Mouse (Mus musculus): ENCODE measurements around the gene Arl5b. TPM values are rescaled to one million over a fixed set of nuclear protein-coding genes. Genes with fewer than 3 reads are reported as not detected.

Arl5b gene
- total and polyA plus RNA-seq, 3 experiments = 4.3 to 23.8 (median 20.9) TPM

DNA sequence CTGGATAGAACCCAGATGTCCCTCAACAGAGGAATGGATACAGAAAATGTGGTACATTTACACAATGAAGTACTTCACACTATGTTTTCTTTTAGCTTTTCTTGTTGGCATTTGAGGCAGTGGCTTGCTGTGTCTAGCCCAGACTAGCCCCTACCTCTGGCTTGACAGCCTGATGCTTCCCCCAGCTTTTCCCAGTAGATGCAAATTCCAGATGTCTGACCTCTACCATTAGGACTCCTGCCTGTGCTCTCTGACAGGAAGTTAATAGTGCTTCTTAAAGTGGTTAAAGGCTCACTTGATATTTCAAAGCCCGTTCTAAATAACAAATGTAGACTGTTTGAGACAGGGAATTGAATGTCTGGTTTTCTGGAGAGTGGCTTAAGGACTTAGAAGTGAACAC, 14.6 kb downstream of the Arl5b start:
- Histone ChIP-seq H3K36me3 (replicated peaks) (peaks cover 26% of the 10 kb centered on the region), H3K27me3 (ENCODE audit: insufficient read depth, low read length) (no peaks in the 10 kb centered on the region), H3K4me1 (ENCODE audit: insufficient read depth, low read depth, low read length) (peaks cover 2% of the 10 kb centered on the region; the same call in 1 of the 2 replicates), H3K9me3 (replicated peaks) (no peaks in the 10 kb centered on the region), H3K4me3 (ENCODE audit: low read depth, low read length) (no peak overlapping the region)
- DNase-seq (ENCODE audit: low spot score) (no peak), ATAC-seq (ENCODE audit: extremely low read depth, insufficient number of reproducible peaks, low FRiP score, poor library complexity, severe bottlenecking) (no peak)
- TF ChIP-seq CTCF (IDR thresholded peaks at IDR 0.05; ENCODE audit: low read depth, low read length) (no peak), POLR2AphosphoS5 (IDR thresholded peaks at IDR 0.05; ENCODE audit: insufficient replicate concordance, low read depth, low read length) (no peak), TAL1 (conservative IDR thresholded peaks at IDR 0.05; ENCODE audit: low read depth, low read length) (no peak), GATA2 (IDR thresholded peaks at IDR 0.05; ENCODE audit: borderline replicate concordance, low read depth, low read length) (no peak), GATA1 (IDR thresholded peaks at IDR 0.05; ENCODE audit: borderline replicate concordance, low read length) (no peak)

DNA sequence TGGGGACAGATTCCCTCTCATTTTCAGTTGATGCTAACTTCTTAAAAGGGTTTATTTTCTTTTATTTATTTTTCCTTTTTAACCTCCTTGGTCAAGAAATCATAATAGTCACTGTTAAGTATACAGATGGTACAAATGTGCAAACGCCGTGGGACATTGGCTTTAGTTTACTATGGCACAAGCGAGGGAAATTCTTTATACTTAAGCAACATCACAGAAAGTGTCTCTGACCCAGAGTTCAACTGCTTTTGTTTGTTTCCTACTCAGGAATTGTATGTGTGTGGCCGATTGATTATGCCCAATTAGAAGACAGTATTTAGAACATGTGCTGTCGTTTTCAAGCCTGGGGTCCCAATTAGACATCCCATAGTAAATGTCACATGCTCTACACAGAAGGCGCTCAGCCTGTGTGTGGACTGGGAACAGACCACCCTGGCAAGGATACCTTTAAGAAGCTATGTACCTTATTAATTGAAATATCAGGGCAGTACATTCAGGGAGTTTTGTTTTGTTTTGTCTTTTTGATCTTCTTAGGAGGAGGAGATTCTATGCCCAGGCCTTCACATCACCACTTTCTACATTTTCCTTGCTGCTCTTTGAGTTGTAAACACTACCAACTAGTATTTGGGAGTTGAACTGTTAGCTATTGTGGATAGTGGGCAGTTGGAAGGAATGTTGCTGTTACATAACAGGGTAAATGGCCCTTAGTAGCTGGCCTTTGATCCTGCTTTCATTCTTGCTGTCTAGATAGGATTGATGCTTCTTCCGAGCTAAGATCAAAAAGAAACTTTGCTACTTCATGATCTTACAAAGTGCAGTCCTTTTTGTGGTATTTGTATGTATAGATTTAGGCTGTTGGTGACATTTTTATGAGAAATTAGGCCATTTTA, 15.4 kb downstream of the Arl5b start:
- Histone ChIP-seq H3K4me1 (ENCODE audit: insufficient read depth, low read depth, low read length) (peaks cover 2% of the 10 kb centered on the region; the same call in 1 of the 2 replicates), H3K4me3 (ENCODE audit: low read depth, low read length) (no peak overlapping the region), H3K27me3 (ENCODE audit: insufficient read depth, low read length) (no peaks in the 10 kb centered on the region), H3K36me3 (replicated peaks) (peaks cover 27% of the 10 kb centered on the region), H3K9me3 (replicated peaks) (no peaks in the 10 kb centered on the region)
- DNase-seq (ENCODE audit: low spot score) (no peak), ATAC-seq (ENCODE audit: extremely low read depth, insufficient number of reproducible peaks, low FRiP score, poor library complexity, severe bottlenecking) (no peak)
- no peak for TF ChIP-seq GATA1 (IDR thresholded peaks at IDR 0.05; ENCODE audit: borderline replicate concordance, low read length)
- no peak for TF ChIP-seq CTCF (IDR thresholded peaks at IDR 0.05; ENCODE audit: low read depth, low read length)
- no peak for TF ChIP-seq GATA2 (IDR thresholded peaks at IDR 0.05; ENCODE audit: borderline replicate concordance, low read depth, low read length)
- TF ChIP-seq TAL1 (conservative IDR thresholded peaks at IDR 0.05; ENCODE audit: low read depth, low read length) = no peak
- TF ChIP-seq POLR2AphosphoS5 (IDR thresholded peaks at IDR 0.05; ENCODE audit: insufficient replicate concordance, low read depth, low read length) = no peak

DNA sequence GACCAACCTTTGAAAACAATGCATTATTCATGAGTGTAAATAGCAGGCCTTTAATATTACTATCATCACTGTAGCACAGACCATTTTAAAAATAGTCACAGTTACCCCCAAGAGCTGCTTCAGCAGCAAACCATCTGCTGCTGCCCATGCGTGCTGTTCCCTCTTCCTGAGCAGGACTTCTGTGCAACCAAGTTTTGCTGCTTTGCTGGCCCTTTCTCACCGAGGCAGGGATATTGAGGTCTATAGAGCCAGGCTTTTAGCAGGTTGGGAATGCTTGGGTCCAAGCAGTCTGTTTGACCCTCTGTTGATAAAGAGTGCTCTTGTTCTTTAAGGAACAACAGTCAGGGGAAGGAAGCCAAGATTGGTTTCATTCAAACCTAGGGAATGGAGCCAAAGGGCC, 16.3 kb downstream of the Arl5b start:
- DNase-seq (ENCODE audit: low spot score) = no peak
- TF ChIP-seq GATA2 (IDR thresholded peaks at IDR 0.05; ENCODE audit: borderline replicate concordance, low read depth, low read length) (no peak), POLR2AphosphoS5 (IDR thresholded peaks at IDR 0.05; ENCODE audit: insufficient replicate concordance, low read depth, low read length) (no peak), CTCF (IDR thresholded peaks at IDR 0.05; ENCODE audit: low read depth, low read length) (no peak), GATA1 (IDR thresholded peaks at IDR 0.05; ENCODE audit: borderline replicate concordance, low read length) (no peak), TAL1 (conservative IDR thresholded peaks at IDR 0.05; ENCODE audit: low read depth, low read length) (no peak)
- no peaks in the 10 kb centered on the region for H3K27me3 ChIP-seq (ENCODE audit: insufficient read depth, low read length)
- H3K9me3 ChIP-seq (replicated peaks) = no peaks in the 10 kb centered on the region
- H3K4me1 ChIP-seq (ENCODE audit: insufficient read depth, low read depth, low read length) = peaks cover 2% of the 10 kb centered on the region; the same call in 1 of the 2 replicates
- ATAC-seq (ENCODE audit: extremely low read depth, insufficient number of reproducible peaks, low FRiP score, poor library complexity, severe bottlenecking) = no peak
- no peak overlapping the region for H3K4me3 ChIP-seq (ENCODE audit: low read depth, low read length)
- peaks cover 32% of the 10 kb centered on the region for H3K36me3 ChIP-seq (replicated peaks)

DNA sequence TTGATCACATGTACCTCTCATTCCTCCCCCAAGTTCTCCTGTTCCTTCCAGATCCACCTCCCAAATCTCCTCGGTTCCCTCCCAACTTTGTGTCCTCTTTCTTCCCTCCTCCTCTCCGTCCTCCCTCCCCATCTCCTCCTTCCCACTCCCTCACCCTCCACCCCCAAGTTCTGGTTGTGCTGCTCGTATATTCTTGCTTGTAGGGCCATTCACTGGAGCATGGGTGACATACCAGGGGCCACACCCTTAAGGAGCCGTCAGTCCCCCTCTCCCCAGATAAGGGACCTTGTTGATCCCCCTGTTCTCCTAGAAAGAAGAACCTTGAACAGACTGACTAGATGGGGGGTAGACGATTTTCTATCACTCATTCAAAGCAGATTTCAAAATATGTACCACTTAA, 17.9 kb downstream of the Arl5b start:
- ATAC-seq (ENCODE audit: extremely low read depth, insufficient number of reproducible peaks, low FRiP score, poor library complexity, severe bottlenecking) = no peak
- DNase-seq (ENCODE audit: low spot score) = no peak
- peaks cover 33% of the 10 kb centered on the region for H3K36me3 ChIP-seq (replicated peaks)
- no peak overlapping the region for H3K4me3 ChIP-seq (ENCODE audit: low read depth, low read length)
- TF ChIP-seq GATA2 (IDR thresholded peaks at IDR 0.05; ENCODE audit: borderline replicate concordance, low read depth, low read length) (no peak), CTCF (IDR thresholded peaks at IDR 0.05; ENCODE audit: low read depth, low read length) (no peak), POLR2AphosphoS5 (IDR thresholded peaks at IDR 0.05; ENCODE audit: insufficient replicate concordance, low read depth, low read length) (no peak), TAL1 (conservative IDR thresholded peaks at IDR 0.05; ENCODE audit: low read depth, low read length) (no peak), GATA1 (IDR thresholded peaks at IDR 0.05; ENCODE audit: borderline replicate concordance, low read length) (no peak)
- H3K4me1 ChIP-seq (ENCODE audit: insufficient read depth, low read depth, low read length) = peaks cover 2% of the 10 kb centered on the region; the same call in 1 of the 2 replicates
- H3K27me3 ChIP-seq (ENCODE audit: insufficient read depth, low read length) = no peaks in the 10 kb centered on the region
- H3K9me3 ChIP-seq (replicated peaks) = no peaks in the 10 kb centered on the region

DNA sequence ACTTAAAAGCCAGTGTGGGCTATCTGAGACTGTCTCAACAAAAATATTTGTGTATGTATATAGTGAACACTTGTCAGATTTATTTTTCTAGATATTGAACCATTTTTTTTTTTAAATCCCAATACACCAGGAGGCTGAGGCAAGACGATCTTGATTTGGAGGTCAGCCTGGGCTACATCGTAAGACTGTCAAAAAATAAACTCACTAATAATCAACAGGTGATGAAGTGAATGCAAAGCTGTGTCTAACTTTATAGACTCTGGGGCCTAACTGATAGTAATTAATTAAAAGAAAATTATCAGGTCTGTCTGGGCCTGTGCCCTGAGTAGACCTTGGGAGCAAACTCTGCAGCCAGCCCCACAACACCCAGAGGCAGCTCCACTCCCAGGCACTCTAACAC, 34.5 kb downstream of the Arl5b start:
- DNase-seq (ENCODE audit: low spot score) = no peak
- TF ChIP-seq CTCF (IDR thresholded peaks at IDR 0.05; ENCODE audit: low read depth, low read length) = no peak
- no peak for TF ChIP-seq TAL1 (conservative IDR thresholded peaks at IDR 0.05; ENCODE audit: low read depth, low read length)
- TF ChIP-seq GATA2 (IDR thresholded peaks at IDR 0.05; ENCODE audit: borderline replicate concordance, low read depth, low read length) = no peak
- TF ChIP-seq GATA1 (IDR thresholded peaks at IDR 0.05; ENCODE audit: borderline replicate concordance, low read length) = no peak
- no peak for TF ChIP-seq POLR2AphosphoS5 (IDR thresholded peaks at IDR 0.05; ENCODE audit: insufficient replicate concordance, low read depth, low read length)
- no peaks in the 10 kb centered on the region for H3K9me3 ChIP-seq (replicated peaks)
- H3K36me3 ChIP-seq (replicated peaks) = peaks cover 20% of the 10 kb centered on the region
- H3K4me3 ChIP-seq (ENCODE audit: low read depth, low read length) = no peak overlapping the region
- 0 out of 2 replicates have a peak, but pooled peaks cover 2% of the 10 kb centered on the region for H3K27me3 ChIP-seq (ENCODE audit: insufficient read depth, low read length)
- no peak for ATAC-seq (ENCODE audit: extremely low read depth, insufficient number of reproducible peaks, low FRiP score, poor library complexity, severe bottlenecking)
- no peaks in the 10 kb centered on the region for H3K4me1 ChIP-seq (ENCODE audit: insufficient read depth, low read depth, low read length)

DNA sequence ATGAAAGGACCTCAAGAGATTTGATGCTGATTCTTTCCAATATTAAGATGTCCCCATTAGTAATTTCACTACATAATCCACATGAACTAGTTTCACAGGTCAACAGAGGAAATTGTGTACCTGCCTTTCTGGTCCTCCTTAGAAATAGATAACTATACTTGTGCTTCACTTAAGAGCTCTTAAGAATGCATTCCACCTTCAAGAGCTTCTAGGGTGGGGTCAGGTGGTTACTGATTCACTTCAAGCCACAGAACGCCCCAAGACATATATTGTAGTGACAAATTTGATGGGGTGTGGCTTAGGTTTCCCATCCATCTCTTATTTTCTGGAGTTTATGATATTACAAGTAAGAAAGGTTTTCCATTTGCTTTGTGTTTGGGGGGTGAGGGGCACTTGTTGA, 38.1 kb downstream of the Arl5b start:
- TF ChIP-seq CTCF (IDR thresholded peaks at IDR 0.05; ENCODE audit: low read depth, low read length) = no peak
- ATAC-seq (ENCODE audit: extremely low read depth, insufficient number of reproducible peaks, low FRiP score, poor library complexity, severe bottlenecking) = no peak
- H3K36me3 ChIP-seq (replicated peaks) = peaks cover 3% of the 10 kb centered on the region

More for the DNA sequence above, 38.1 kb downstream of the Arl5b start:
- 0 out of 2 replicates have a peak, but pooled peaks cover 2% of the 10 kb centered on the region for H3K27me3 ChIP-seq (ENCODE audit: insufficient read depth, low read length)
- H3K9me3 ChIP-seq (replicated peaks) = no peaks in the 10 kb centered on the region
- no peak for DNase-seq (ENCODE audit: low spot score)
- no peak overlapping the region for H3K4me3 ChIP-seq (ENCODE audit: low read depth, low read length)
- peaks cover 5% of the 10 kb centered on the region; the same call in 1 of the 2 replicates for H3K4me1 ChIP-seq (ENCODE audit: insufficient read depth, low read depth, low read length)
